Mouse (Mus musculus) heart, postnatal 4 days (tissue): ENCODE measurements at regions not wholly inside any gene's neighbourhood (a gene's known extent, or its start where the extent isn't known, plus 50 kb on each side); places are given as distances from the start of the nearest gene placed in this dataset.
"Not testable (repeated sequence)": the region's sequence is repeated elsewhere in the genome, so short reads cannot be mapped to it uniquely, and the experiment has no call there.

ENCODE experiments used
- DNase-seq: peaks from one replicate; pipeline ENCODE4 v3.0.0; 2021

DNA sequence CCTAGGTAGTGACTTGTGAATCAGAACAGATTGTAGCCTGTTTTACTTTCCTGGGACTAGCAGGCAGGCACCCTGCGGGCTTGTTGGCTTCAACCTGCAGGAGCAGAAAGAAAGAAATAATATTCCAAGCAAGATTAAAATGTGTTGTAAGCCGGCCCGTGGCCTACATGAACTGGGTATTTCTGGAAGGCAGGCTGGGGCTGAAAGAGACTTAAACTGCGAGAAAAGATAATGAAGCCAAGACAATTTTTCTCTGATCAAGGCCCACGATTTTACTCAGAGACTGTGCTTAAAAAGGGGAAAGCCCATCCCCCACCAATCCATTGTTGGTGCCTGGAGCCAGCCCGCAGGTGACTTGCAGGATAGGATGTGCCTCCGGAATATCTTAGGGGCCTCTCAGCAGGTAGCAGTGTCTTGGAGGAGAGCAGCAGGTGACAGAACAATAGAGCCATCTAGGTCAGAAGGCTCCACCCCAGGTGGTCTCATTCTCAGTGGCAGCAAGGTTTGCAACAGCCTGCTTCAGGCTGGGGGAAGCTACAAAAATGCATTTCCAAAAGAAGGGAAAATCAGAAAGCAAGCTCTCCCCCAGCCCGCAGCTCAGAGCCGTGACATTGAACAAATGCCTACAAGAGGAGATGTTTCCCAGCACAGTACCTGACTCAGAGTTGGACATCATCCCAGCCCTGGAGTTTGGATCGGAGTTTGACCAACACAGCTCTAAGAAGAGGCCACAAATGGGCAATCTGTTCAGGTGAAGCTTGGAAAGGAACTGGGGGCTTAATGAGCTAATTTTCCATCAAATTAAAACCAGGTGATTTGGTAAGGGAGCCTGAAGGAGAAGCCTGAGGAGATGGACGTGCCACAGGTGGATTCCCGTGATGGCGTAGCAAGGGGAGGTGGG is 121.4 kb upstream of the Slc1a3 start:
- no peak for DNase-seq

DNA sequence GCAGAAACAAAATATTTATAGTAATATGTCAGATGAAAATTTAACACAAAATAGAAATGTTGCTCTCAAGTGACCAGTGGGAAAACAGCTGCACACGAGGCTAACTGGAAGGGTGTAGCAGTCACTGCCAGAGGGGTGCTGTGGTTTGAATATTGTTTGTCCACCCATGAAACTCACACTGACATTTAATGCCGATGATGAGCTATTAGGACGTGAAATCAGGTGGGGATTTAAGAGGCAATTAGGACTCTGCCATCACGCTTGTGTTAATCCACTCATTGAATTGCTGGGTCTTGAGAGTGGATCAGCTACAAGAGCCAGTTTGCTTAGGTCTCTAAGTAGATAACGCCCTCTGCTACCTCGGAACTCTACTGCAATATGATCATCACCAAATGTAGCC is 114.3 kb upstream of the Slc1a3 start:
- no peak for DNase-seq

DNA sequence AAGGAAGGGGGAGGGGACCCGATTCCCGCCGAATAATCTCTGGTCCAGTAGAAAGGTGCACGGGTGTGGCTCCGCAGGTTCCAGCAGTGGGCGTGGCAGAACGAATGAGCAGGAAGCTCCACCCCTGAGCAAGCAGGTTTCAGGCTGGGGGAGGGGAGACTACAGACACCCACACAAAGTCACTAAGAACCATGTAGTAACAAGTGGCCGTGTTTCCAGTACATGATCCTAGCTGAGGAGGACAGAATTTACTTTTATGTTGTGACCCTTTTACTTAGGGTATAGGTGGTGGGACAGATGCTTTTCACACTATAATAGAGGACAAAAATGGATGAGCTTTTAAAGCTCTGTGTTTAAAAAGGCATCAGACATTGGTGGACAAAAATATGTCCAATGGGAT is 112.2 kb upstream of the Slc1a3 start:
- not testable (repeated sequence) for DNase-seq

DNA sequence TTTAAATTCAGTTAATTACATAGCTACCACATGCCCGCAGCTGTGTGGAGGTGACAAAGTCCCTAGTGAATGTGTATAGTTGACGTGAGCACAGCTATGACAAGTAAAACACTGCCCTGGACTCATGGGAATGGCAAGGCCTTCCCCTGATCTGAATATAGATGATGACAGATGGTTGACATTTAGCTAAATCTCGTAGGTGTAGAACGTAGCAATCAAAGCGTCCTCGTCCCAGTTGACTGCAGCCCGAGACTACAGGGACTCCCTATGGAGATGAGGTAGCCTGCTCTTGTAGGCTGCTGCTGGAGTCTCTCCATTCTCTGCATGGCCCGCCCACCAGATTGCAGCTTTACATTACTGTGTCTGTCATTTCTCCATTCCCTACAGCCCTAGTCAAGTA is 107.0 kb upstream of the Slc1a3 start:
- no peak for DNase-seq

DNA sequence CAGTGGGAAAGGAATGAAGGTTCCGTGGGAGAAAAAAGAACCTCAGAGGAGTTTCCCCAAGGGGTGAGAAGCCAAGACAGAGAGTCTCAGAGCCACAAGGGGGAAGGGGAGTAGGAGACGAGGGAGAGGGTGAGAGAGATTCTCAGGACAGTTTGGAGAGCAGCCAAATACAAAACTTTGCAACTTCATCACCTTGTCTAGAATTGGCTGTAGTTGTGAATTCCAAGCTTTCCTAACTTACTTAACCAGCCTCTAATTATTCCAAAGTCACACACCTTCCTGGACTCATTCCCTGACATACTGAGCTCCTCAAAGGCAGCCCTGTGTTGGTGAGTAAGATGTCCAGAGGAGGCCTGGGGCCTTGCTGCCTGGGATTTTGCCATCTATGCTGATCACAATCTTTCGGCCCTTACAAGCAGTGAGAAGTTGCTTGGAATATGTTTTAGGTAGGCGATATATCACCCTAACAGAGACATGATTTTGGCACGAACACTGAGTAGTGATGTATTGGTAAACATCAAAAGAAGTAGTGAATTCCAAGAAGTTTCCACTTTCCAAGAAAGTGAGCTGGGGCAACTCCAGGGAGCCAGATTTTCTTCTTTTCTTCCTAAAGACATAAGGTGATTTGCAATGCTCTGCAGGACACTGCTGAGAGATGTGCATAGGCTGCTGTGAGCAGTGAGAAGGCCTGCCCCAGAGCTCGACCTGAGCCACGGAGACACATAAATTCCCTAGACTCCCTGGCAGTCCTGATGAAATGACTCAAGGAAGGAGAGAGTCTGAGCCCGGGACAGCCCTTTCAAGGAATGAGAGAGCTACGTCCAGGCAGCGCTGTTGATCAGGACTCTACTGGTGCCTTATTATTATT is 106.2 kb upstream of the Slc1a3 start:
- DNase-seq = no peak

DNA sequence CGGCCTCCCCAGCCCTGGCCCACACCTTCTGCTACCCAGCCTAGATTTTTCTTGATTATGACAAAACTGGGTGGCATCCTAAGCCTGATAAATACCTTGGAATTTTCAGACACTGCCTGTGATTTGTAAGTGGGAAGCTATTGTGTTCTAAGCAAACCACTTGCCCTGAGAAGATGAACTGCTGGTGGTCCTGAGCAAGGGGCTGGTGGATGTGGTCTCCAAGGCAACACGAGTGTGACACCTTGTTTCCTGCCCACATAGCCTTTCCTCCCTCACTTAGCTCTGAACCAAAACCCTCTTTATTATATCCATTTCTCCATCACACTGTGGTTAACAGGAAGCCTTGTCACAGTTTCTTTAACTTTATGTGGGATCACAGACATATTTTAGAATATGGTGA is 105.4 kb upstream of the Slc1a3 start:
- DNase-seq = no peak

DNA sequence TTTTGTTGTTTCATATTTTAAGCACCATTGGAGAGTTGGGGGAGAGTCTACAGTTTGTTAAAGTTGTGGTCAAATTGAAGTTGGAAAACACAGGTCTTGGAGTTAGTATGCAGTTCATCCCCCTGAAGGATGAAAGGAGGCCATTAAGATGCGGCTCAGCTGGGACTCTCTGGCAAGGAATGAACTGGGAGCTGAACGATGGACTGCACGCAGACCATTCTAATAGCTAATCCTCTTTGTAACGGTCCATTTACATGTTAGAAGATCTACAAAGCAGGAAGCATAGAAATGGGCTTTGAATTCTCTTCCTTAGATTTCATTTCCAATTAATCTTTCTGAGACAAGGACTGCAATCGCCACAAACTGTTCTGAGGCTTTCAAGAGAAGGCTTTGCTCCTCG is 104.7 kb upstream of the Slc1a3 start:
- no peak for DNase-seq

DNA sequence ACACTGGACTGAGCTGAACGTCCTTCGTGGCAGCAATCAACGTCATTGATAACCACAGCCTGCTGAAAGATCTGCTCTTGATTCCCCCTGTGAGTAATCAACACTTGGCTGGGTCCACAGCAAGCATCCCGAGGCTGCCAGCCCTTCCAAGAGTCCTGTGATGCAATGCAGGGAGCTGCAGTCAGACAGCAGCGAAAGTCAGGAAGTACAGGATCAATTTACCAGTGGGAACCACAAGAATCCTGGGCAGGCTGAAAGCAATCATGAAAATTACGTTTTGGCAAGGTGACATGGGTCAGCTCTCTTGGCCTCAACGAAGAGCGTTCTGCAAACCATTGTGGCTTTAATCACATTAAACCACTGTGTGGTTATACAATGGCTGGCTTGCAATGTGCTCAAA is 95.8 kb upstream of the Slc1a3 start:
- peak; percentile 15 for DNase-seq

DNA sequence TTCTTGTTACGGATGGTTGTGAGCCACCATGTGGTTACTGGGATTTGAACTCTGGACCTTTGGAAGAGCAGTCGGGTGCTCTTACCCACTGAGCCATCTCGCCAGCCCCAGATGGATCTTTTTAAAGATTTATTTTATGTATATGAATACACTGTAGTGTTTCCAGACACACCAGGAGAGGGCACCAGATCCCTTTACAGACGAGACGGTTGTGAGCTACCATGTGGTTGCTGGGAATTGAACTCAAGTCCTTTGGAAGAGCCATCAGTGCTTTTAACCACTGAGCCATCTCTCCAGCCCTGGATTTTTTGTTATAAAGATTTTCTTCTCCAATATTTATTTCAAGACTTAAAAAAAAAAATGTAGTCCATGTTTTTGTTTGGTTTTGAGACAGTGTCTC is 95.0 kb upstream of the Slc1a3 start:
- DNase-seq = not testable (repeated sequence)

DNA sequence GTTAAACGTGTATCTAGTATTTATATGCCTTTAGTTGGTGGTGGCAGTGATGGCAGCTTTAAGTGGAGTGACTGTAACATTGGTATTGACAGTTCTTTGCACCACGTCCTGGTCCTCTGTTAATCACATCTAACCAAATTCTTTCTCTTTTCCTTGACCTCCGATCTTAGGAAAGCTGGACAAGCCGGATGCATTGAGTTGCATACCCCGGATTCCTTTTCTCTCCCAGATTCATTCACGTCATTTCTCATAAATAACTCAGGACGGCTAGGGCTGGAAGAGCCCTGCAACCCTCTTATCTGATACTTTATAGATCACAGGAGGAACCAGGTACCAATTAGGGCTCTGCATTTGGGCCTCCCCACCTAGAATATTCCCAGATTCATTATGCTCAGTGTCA is 91.5 kb upstream of the Slc1a3 start:
- no peak for DNase-seq

DNA sequence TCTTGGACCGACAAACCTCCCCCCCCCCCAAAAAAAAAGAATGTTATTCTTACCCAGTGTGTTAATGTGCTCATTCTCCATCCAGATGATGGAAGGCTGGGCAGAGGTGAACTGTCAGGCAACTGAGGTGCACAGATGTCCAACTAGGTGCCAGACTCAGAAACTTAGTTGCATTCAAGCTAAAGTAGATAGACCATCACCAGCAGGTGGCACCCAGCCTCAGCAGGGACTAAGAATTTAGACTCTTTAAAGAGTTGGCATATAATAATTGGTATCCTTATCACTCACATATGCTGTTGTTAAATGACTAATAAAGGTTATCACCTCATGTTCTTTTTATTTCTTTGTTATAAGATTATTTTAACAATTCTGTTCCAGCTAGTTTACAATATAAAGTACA is 86.5 kb upstream of the Slc1a3 start:
- DNase-seq = no peak

DNA sequence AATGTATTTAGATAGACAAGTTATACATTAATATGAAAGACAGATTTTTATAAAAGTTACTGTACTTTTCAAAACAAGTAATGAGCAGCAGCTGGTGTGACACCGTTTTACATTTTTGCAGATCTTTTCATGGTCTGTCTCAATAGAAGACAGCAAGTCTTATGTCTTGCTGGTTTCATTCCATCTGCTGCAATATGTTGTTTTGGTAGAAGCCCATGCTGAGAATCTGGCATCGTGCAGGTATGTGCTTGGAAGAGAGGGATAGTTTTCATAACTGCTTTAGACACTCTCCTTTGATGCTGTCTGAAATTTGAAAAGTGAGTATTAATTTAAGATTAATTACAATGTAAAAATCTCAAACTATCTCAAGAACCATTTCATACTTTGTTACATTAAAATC is 81.5 kb upstream of the Slc1a3 start:
- DNase-seq = no peak

DNA sequence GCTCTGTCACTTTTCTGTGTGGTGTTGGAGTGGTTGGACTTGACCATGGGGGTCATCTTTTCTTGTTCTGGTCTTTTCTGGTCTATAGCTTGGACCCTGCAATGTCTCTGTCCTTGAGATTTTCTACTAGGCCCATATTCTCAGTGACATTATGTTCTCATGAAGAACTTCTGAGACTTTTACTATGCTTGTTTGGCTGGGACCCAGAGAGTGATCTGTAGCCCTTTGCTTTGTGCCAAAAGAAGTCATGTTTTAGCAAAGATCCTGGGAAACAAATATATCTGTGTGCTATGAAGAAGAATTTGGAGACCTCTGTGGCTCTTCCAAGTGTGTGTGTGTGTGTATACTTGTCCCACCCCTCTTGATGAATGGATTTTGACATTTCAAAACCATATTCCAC is 79.4 kb upstream of the Slc1a3 start:
- no peak for DNase-seq

DNA sequence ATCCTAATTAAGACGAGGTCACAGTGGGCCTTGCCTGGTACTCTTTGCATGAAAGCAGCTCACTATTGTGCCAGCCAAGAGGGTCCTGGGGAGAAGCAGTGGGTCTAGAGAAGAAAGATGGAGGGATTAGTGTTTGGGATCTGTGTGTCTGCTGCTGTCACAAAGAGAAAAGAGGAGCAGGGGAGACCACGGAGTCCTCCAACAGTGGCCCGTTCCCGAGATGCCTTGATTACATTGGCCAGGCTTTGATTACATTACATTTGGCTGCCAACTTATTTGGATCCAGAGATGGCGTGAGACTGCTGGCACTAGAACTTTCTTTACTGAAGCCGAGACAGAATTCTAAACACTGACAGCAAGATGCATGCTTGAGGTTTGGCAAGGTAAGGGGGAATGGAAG is 78.4 kb upstream of the Slc1a3 start:
- DNase-seq = no peak

DNA sequence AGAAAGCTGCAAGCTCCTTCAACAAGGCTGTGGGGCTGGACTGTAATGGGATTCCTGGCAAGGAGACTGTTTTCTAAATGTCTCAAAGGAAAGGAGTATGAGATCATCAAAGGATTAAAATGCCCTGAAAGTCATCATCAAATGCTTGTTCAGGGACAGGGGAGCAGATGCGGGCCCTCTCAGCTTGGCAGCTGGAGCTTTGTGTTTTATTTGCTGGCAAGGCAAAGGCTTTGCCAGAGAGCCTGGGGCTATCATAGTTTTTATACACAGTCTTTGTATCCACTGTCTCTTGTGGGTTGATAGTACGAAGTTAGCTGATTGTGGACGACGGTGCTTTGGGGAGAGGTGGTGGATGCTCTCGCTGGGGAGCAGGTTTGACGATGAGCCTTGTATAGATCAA is 75.0 kb upstream of the Slc1a3 start:
- DNase-seq = no peak

DNA sequence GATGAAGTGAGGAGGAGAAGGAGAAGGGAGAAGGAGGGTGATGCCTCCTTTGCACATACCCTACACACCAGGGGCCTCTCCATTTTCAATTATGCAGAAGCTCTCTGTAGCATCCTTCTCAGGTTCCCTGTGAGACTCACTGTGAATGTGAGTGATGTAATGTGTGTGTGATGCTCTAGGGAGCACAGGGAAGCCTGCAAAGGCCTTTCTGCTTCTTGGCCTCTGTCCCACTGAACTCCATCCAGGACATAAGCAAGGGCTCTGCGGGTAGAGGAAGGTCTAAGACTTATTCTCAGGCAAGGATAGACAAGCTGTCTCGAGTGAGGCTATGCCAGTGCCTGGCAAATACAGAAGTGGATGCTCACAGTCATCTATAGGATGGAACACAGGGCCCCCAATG is 73.0 kb upstream of the Slc1a3 start:
- DNase-seq = no peak

DNA sequence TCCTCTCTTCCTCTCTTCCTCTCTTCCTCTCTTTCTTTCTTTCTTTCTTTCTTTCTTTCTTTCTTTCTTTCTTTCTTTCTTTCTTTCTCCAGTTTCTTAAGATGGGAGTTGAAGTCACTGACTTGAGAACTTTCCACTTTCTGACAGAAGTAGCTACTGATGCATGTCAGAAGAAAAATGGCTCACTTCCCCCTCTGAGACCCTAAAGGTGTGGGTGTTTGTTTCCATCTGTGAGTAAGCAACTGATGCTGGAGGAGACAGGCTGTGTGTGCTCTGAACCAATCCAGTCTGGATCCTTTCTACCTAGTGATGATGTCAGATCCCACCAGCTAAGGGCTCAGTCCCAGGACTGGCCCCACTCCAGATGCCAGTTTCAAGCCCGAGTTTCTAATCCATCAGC is 72.5 kb upstream of the Slc1a3 start:
- DNase-seq = no peak

DNA sequence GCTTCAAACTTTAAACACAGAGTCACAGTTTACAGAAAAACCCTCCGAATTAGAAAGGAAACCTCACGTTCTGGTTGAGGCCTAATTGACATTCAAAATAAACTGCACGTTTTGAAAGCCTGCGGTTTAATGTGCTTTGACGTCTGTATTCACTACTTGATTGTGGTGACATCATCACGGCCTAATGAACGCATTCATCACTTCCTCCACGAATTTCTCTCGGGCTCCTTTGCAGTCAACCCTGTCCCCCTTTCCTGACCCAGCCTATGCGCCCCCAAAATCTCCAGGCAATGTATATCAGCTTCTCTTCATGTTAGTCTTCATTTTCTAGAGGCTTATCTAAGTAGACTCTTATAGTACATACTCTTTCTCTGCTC is 71.6 kb upstream of the Slc1a3 start:
- DNase-seq = no peak

DNA sequence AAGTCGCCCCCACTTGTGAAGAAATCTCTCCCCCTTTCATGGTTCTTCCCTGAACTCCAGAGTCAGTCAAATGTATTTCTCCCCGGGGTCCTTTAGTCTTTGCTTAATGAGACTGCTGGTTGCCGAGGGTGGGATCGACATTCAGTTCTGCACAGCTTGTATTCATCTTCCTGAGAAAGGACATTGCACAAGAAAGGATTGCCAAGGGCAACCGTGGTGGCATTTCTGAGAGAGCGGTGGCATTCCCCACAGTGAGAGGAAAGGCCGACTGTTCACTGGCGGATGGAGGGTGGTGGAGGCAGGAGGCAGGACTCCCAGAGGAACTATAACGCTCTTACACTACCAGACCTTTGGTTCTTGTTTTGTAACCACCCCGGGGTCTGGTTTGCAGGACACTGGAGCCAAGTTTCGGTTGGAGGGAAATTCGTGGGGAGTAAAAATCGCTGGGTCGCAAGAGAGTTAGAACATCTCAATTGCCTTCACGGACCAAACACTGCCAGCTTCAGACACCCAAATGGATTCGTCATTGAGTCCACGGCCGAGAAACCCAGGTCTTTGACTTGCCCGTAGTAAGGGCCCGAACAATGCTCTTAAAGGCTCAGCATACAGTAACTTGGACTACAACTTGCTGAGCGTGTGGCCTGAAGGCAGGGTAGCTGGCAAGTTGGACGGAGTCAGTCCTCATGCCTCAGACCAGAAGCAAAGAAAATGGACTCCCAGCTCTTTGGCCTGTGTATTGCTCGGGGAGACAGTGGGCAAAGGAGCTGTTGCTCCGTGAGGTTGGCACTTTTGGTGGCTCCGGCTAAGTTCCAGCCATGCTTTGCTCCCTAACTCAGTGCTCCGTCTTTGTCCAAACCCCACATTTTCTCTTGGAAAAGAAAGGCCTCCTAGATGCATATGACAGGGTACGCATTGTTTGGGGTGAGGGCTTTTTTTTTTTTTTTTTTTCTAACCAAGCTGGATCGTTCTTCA is 70.9 kb upstream of the Slc1a3 start:
- no peak for DNase-seq

DNA sequence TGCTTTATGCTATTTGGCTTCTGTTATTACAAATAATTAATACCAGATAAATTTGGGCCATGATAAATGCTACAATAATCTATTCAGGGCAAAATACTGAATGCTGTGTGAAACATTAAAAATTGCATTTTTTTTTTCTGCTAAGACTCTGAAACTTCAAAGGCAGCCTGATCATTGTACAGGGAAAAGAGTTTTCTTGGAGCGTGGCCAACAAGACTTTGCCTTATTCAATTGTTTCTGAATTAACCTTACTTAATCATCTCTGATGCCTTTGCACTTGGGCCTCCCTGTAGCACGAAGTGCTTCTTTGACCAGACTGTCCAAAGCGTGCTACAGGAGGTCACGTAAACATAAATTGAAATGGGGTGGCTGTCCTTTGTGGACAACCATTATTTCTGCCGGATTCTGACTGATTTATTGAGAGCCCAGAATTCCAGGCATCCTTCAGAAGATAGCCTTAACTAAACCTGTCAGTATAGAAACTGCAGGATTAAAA is 69.9 kb upstream of the Slc1a3 start:
- DNase-seq = no peak

DNA sequence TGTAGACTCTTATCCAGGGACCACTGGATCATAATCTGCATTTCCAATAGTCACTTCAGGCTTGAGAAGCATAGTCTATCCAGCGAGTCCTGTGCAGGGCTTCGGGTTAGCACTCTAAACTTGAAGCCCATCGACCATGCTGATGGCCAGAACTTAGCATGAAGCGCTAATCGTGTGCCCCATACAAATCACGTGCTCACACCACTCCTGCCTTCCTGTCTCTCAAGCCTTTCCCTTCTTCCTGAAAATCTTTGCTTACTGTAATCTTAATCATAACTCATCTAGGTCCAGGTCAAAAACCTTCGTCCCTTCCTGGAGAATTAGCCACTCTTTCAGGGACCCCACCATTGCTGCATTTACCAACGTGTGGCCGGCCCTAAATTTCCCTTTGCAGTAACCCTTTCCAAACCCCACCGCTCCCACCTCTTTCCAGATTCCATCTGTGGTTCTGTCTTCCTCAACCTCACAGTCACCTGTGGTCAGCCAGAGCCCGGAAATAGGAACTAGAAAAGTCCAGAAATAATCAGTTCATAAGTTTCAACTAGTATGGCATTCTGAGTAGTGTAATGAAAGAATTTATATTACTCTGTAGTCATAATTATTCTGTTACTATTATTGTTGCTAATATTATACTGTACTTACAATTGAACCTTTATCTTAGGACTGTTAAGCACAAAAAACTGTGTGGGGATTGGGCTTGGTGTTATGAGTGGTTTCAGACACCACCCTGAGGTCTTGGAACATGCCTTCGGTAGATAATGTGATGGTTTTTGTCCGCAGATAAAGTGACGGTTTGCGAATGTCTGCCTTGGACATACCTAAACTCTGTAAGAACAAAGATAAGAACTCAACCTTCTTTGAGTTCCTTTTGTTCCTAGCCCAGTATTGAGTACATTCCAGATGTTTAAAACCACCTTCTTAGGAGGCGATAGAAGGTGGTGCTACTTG is 57.3 kb upstream of the Slc1a3 start:
- DNase-seq = no peak
